ENCODE assay signal across 8 mouse cellular contexts in the genomic region with DNA sequence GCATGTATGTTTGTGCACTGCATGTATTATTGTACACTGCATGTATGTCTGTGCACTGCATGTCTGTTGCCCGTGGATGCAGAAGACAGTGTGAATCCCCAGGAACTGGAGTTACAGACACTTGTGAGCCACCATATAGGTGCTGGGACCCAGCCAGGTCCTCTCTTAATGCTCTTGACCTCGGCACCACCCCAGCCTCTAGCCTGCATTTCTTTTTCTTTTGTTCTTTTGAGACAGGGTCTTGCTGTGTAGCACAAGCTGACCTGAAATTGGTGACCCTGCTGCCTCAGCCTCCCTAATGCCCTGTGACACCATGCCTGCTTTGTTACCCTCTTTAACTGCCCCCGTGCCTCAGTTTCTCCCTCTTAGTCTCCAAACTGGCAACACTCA. TPM values are rescaled to one million over a fixed set of nuclear protein-coding genes. Genes with fewer than 3 reads are reported as not detected.
DNase-seq lines count a peak whose midpoint lies in the region; ATAC-seq and TF ChIP-seq lines count a peak whose summit lies in the region.

No protein-coding gene starts in this region.

- H3K36me3 ChIP-seq in heart, embryonic 15.5 days: no peaks in the 10 kb centered on the region
- H3K36me3 ChIP-seq in G1E (replicated peaks): peaks cover 47% of the 10 kb centered on the region
- no peaks in the 10 kb centered on the region for H3K36me3 ChIP-seq in hindbrain, embryonic 10.5 days

- no peaks in the 10 kb centered on the region for H3K27me3 ChIP-seq in heart, embryonic 15.5 days
- no peaks in the 10 kb centered on the region for H3K27me3 ChIP-seq in G1E (ENCODE audit: insufficient read depth, low read length)
- peaks cover 50% of the 10 kb centered on the region for H3K27me3 ChIP-seq in hindbrain, embryonic 10.5 days (ENCODE audit: insufficient read depth, poor library complexity, severe bottlenecking)

- H3K4me2 ChIP-seq in heart, embryonic 15.5 days: peak overlapping the region; percentile 90

- WGBS in heart, embryonic 15.5 days: 16% methylated on average over 3 of the region's 3 CpGs
- 19% methylated on average over 3 of the region's 3 CpGs for WGBS in hindbrain, embryonic 10.5 days

- H3K9me3 ChIP-seq in heart, embryonic 15.5 days (replicated peaks): no peaks in the 10 kb centered on the region
- peaks cover 6% of the 10 kb centered on the region for H3K9me3 ChIP-seq in G1E (replicated peaks)
- H3K9me3 ChIP-seq in hindbrain, embryonic 10.5 days: peaks cover 7% of the 10 kb centered on the region; the same call in 1 of the 2 replicates

- peak overlapping the region; percentile 69 for H3K4me3 ChIP-seq in heart, embryonic 15.5 days
- peak overlapping the region; percentile 83 for H3K4me3 ChIP-seq in G1E (ENCODE audit: low read depth, low read length)
- peak overlapping the region; percentile 62 for H3K4me3 ChIP-seq in hindbrain, embryonic 10.5 days

- no peak for DNase-seq in heart, adult 8-10 months (ENCODE audit: low spot score)
- no peak for DNase-seq in G1E (ENCODE audit: low spot score)
- peak; percentile 17 for DNase-seq in hindbrain, embryonic 10.5 days (ENCODE audit: low spot score)
- DNase-seq in frontal cortex, postnatal 25 days (ENCODE audit: low spot score in 2 of 2): no peak
- DNase-seq in frontal cortex, postnatal 10 days (ENCODE audit: low spot score in 2 of 2): no peak
- no peak for DNase-seq in right cerebral cortex, postnatal 4 days

- TF ChIP-seq CTCF in G1E (IDR thresholded peaks at IDR 0.05; ENCODE audit: low read depth, low read length): no peak

- peak overlapping the region; percentile 87 for H3K27ac ChIP-seq in heart, embryonic 15.5 days
- H3K27ac ChIP-seq in hindbrain, embryonic 10.5 days: peak overlapping the region; percentile 86

- H3K4me1 ChIP-seq in heart, embryonic 15.5 days (replicated peaks): peaks cover 39% of the 10 kb centered on the region
- H3K4me1 ChIP-seq in G1E (ENCODE audit: insufficient read depth, low read depth, low read length): peaks cover 86% of the 10 kb centered on the region
- H3K4me1 ChIP-seq in hindbrain, embryonic 10.5 days (replicated peaks): peaks cover 26% of the 10 kb centered on the region

- no peak for ATAC-seq in heart, embryonic 15.5 days (replicated peaks; ENCODE audit: insufficient number of reproducible peaks, insufficient read depth, low FRiP score, low read depth)
- ATAC-seq in G1E (ENCODE audit: extremely low read depth, insufficient number of reproducible peaks, low FRiP score, poor library complexity, severe bottlenecking): no peak
- ATAC-seq in megakaryocyte-erythroid progenitor cell, adult 5-6 weeks (replicated peaks; ENCODE audit: low FRiP score, low TSS enrichment, poor library complexity, severe bottlenecking): peak; percentile 11; the same call in 1 of the 2 replicates

- peak overlapping the region; percentile 80 for H3K9ac ChIP-seq in heart, embryonic 15.5 days

RNA-seq across cellular contexts. Expression of gene Adgre5, which starts 0.5 kb away (rescaled TPM):
- polyA plus RNA-seq in heart, embryonic 15.5 days (2015; fragmentation: Nextera tagmentation; extraction: Ambion mirVana): 31.2 and 38.7 TPM in 2 replicates
- 10 to 100 TPM; 42.4 to 50.4 (median 43.5) TPM for total RNA-seq in heart, adult 8-10 months (2022)
- total RNA-seq in G1E (2014; fragmentation: Nextera tagmentation): 223 and 228 TPM in 2 replicates
- total RNA-seq in G1E (2017): 405 and 468 TPM in 2 replicates
- polyA plus RNA-seq in G1E (2012): 69.3 and 92.9 TPM in 2 replicates
- polyA plus RNA-seq in hindbrain, embryonic 10.5 days (2016; fragmentation: Nextera tagmentation; extraction: Ambion mirVana): 6.9 and 9.3 TPM in 2 replicates
- 44.3 and 63.7 TPM in 2 replicates for total RNA-seq in megakaryocyte-erythroid progenitor cell, adult 5-6 weeks (2014; fragmentation: Nextera tagmentation)
- 46.9 and 64.8 TPM in 2 replicates for total RNA-seq in megakaryocyte-erythroid progenitor cell, adult 5-6 weeks (2017)

RNA-seq across cellular contexts. Expression of gene Ddx39, which starts 25.6 kb away (rescaled TPM):
- 107 and 135 TPM in 2 replicates for polyA plus RNA-seq in heart, embryonic 15.5 days (2015; fragmentation: Nextera tagmentation; extraction: Ambion mirVana)
- total RNA-seq in heart, adult 8-10 months (2022): 10 to 100 TPM; 14.2 to 17.0 (median 15.4) TPM
- 101 and 141 TPM in 2 replicates for total RNA-seq in G1E (2014; fragmentation: Nextera tagmentation)
- 226 and 266 TPM in 2 replicates for total RNA-seq in G1E (2017)
- 58.0 and 77.5 TPM in 2 replicates for polyA plus RNA-seq in G1E (2012)
- 253 and 322 TPM in 2 replicates for polyA plus RNA-seq in hindbrain, embryonic 10.5 days (2016; fragmentation: Nextera tagmentation; extraction: Ambion mirVana)
- total RNA-seq in megakaryocyte-erythroid progenitor cell, adult 5-6 weeks (2014; fragmentation: Nextera tagmentation): 205 and 224 TPM in 2 replicates
- total RNA-seq in megakaryocyte-erythroid progenitor cell, adult 5-6 weeks (2017): 154 and 213 TPM in 2 replicates

RNA-seq across cellular contexts. Expression of gene Pkn1, which starts 41.6 kb away (rescaled TPM):
- polyA plus RNA-seq in heart, embryonic 15.5 days (2015; fragmentation: Nextera tagmentation; extraction: Ambion mirVana): 15.4 and 22.1 TPM in 2 replicates
- 10 to 100 TPM; 44.0 to 47.6 (median 46.6) TPM for total RNA-seq in heart, adult 8-10 months (2022)
- total RNA-seq in G1E (2014; fragmentation: Nextera tagmentation) (104 and 109 TPM in 2 replicates), G1E (2017) (89.4 and 116 TPM in 2 replicates)
- 150 and 153 TPM in 2 replicates for polyA plus RNA-seq in G1E (2012)
- polyA plus RNA-seq in hindbrain, embryonic 10.5 days (2016; fragmentation: Nextera tagmentation; extraction: Ambion mirVana): 28.2 and 29.9 TPM in 2 replicates
- total RNA-seq in megakaryocyte-erythroid progenitor cell, adult 5-6 weeks (2014; fragmentation: Nextera tagmentation): 36.3 and 83.2 TPM in 2 replicates
- total RNA-seq in megakaryocyte-erythroid progenitor cell, adult 5-6 weeks (2017): 21.9 and 33.0 TPM in 2 replicates

Comparison
In these comparisons a context has a peak if more than half of its experiments do, and no peak if none do; other contexts are left out.
1. RNA of gene Ddx39, which starts 25.6 kb away (total RNA-seq): 101 to 266 TPM in G1E and 154 to 224 TPM in megakaryocyte-erythroid progenitor cell, adult 5-6 weeks; 14.2 to 17.0 TPM in heart, adult 8-10 months; every median in the first group is over 4 times any median in the second.
2. Peak in every context shown above with its lines, with median percentiles within 50 percentile points of each other: H3K4me3 ChIP-seq.